Mouse (Mus musculus): Measurements from ENCODE around the gene Cmtm7. TPM values are rescaled to one million over a fixed set of nuclear protein-coding genes. Genes with fewer than 3 reads are reported as not detected.
A peak's percentile ranks its signal among the peaks of the same experiment; 100 is the strongest.

Cmtm7 gene
- polyA plus RNA-seq, 1 experiment, result 38.1 TPM

DNA sequence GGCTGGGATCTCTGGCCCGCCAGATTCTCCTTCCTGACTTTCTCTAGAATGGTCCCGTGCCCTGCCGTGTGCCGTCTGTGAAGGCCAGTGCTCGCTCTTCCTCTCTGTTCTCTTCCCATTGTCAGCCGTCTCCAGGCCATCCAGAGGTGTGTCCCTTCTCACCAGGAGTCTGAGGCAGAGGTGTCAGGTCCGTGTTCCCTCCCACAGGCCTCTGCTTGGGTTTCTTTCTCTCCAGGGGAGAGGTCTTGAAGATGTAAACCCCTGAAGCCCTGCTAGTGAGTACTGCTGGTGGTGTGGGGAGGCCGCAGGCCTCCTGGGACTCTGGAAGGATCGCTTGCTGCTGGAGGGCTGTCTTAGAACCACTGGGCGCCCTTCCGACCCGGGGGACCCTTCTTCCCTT is 34.2 kb downstream of the Cmtm7 start:
- H3K27me3 ChIP-seq (ENCODE audit: control insufficient read depth, insufficient read depth, insufficient read length), result no peaks in the 10 kb centered on the region
- no peak overlapping the region for H3K4me2 ChIP-seq (ENCODE audit: low read depth)
- H3K4me3 ChIP-seq, result no peak overlapping the region
- no peak for TF ChIP-seq SRF (IDR thresholded peaks at IDR 0.05; ENCODE audit: control insufficient read depth, insufficient read length, low read depth)
- TF ChIP-seq REST (IDR thresholded peaks at IDR 0.05; ENCODE audit: insufficient read depth, insufficient read length), result no peak
- TF ChIP-seq MYOG (IDR thresholded peaks at IDR 0.05; ENCODE audit: control insufficient read depth in 1 of 3, insufficient read depth in 1 of 3, insufficient read length in 2 of 3, low read depth in 2 of 3), result no peak
- TF ChIP-seq MYOD1 (IDR thresholded peaks at IDR 0.05; ENCODE audit: control insufficient read depth in 1 of 3, insufficient read length in 2 of 3, low read depth in 2 of 3), result no peak
- TF ChIP-seq TCF3 (IDR thresholded peaks at IDR 0.05; ENCODE audit: insufficient read length, low read depth), result no peak
- no peak for TF ChIP-seq CEBPB (IDR thresholded peaks at IDR 0.05; ENCODE audit: insufficient read depth, poor library complexity, severe bottlenecking)
- no peak for TF ChIP-seq POLR2A (IDR thresholded peaks at IDR 0.05; ENCODE audit: insufficient read length, low read depth)
- no peak for TF ChIP-seq MAX (IDR thresholded peaks at IDR 0.05; ENCODE audit: low read depth)
- no peak for TF ChIP-seq USF1 (IDR thresholded peaks at IDR 0.05; ENCODE audit: low read depth)
- no peak for TF ChIP-seq E2F4 (IDR thresholded peaks at IDR 0.05; ENCODE audit: insufficient read depth)
- no peak for TF ChIP-seq TCF12 (IDR thresholded peaks at IDR 0.05; ENCODE audit: insufficient read depth, poor library complexity, severe bottlenecking)
- TF ChIP-seq POLR2AphosphoS2 (IDR thresholded peaks at IDR 0.05; ENCODE audit: insufficient read length, low read depth), result no peak
- H3ac ChIP-seq (ENCODE audit: control insufficient read depth, insufficient read length), result no peak overlapping the region
- no peaks in the 10 kb centered on the region for H3K79me2 ChIP-seq (ENCODE audit: control insufficient read depth, insufficient read depth)
- H3K36me3 ChIP-seq (ENCODE audit: control insufficient read depth, insufficient read depth), result peaks cover 6% of the 10 kb centered on the region

DNA sequence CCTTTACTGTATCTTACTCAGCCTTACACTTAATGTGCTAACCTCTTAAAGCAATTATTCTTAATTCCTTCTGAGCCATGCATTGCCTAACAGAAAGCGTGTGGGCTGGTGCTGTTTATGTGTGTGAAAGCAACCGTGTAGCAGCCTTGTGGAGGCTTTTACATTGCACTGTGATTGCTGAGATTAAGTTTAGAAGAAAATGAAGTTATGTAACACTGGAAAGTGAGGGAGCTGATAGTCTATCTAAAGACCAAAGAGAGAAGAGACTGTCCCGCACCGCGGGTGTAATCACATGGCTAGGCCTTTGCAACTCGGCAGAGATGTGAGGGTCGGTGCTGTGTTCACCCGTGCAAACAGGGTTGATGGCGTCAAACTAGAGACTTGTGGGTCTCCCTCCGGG is 34.6 kb downstream of the Cmtm7 start:
- Histone ChIP-seq H3ac (ENCODE audit: control insufficient read depth, insufficient read length) (no peak overlapping the region), H3K79me2 (ENCODE audit: control insufficient read depth, insufficient read depth) (no peaks in the 10 kb centered on the region), H3K36me3 (ENCODE audit: control insufficient read depth, insufficient read depth) (peaks cover 6% of the 10 kb centered on the region), H3K4me3 (no peak overlapping the region), H3K4me2 (ENCODE audit: low read depth) (no peak overlapping the region), H3K27me3 (ENCODE audit: control insufficient read depth, insufficient read depth, insufficient read length) (no peaks in the 10 kb centered on the region)
- no peak for TF ChIP-seq MYOD1 (IDR thresholded peaks at IDR 0.05; ENCODE audit: control insufficient read depth in 1 of 3, insufficient read length in 2 of 3, low read depth in 2 of 3)
- TF ChIP-seq REST (IDR thresholded peaks at IDR 0.05; ENCODE audit: insufficient read depth, insufficient read length), result no peak
- TF ChIP-seq TCF12 (IDR thresholded peaks at IDR 0.05; ENCODE audit: insufficient read depth, poor library complexity, severe bottlenecking), result no peak

DNA sequence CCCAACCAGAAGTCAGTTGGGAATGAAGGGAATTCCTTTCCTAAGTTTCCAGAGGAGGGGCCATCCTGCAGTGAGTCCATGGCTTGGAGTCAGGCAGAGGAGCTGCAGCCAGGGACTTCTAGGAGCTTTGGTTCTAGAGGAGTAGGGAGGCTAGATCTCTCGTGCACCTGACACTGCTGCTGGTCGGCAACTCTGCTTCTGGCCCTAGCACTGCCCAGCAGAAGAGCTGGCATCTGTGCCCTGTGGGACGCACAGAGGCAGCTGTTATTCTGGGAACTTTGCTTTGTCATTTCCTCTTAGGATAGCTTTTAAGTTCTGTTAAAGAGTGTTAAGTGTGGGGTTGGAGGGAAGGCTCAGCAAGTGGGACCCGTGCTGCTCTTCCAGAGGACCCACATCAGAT is 36.0 kb downstream of the Cmtm7 start:
- no peak overlapping the region for H3K4me3 ChIP-seq
- H3K36me3 ChIP-seq (ENCODE audit: control insufficient read depth, insufficient read depth), result peaks cover 6% of the 10 kb centered on the region
- TF ChIP-seq MYOG (IDR thresholded peaks at IDR 0.05; ENCODE audit: control insufficient read depth in 1 of 3, insufficient read depth in 1 of 3, insufficient read length in 2 of 3, low read depth in 2 of 3) (peak in 2 of 3 experiments; percentile 16 to 62), MAX (IDR thresholded peaks at IDR 0.05; ENCODE audit: low read depth) (no peak), SRF (IDR thresholded peaks at IDR 0.05; ENCODE audit: control insufficient read depth, insufficient read length, low read depth) (no peak), POLR2AphosphoS2 (IDR thresholded peaks at IDR 0.05; ENCODE audit: insufficient read length, low read depth) (no peak), MYOD1 (IDR thresholded peaks at IDR 0.05; ENCODE audit: control insufficient read depth in 1 of 3, insufficient read length in 2 of 3, low read depth in 2 of 3) (peak in 2 of 3 experiments; percentile 7 to 68), CEBPB (IDR thresholded peaks at IDR 0.05; ENCODE audit: insufficient read depth, poor library complexity, severe bottlenecking) (no peak)
- H3K79me2 ChIP-seq (ENCODE audit: control insufficient read depth, insufficient read depth), result no peaks in the 10 kb centered on the region
- no peak overlapping the region for H3ac ChIP-seq (ENCODE audit: control insufficient read depth, insufficient read length)
- no peaks in the 10 kb centered on the region for H3K27me3 ChIP-seq (ENCODE audit: control insufficient read depth, insufficient read depth, insufficient read length)
- no peak overlapping the region for H3K4me2 ChIP-seq (ENCODE audit: low read depth)

DNA sequence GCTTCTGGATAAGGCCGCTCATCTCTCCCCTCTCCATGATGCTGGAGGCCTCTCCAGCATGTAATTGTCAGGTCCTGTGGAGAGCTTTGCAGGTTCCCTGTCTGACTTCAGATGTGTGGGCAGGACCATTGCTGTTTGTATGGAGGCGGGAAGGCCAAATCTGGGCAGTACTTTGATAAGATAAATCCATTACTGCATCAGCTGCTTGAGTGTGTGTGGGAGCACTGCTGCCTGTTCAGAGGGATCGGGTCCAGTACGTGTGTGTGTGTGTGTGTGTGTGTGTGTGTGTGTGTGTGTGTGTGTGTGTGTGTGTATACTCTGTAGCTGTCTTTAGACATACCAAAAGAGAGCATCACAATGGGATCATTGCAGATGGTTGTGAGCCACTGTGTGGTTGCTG is 36.5 kb downstream of the Cmtm7 start:
- H3K36me3 ChIP-seq (ENCODE audit: control insufficient read depth, insufficient read depth), result peaks cover 6% of the 10 kb centered on the region
- TF ChIP-seq MYOG (IDR thresholded peaks at IDR 0.05; ENCODE audit: control insufficient read depth in 1 of 3, insufficient read depth in 1 of 3, insufficient read length in 2 of 3, low read depth in 2 of 3), result no peak
- TF ChIP-seq MYOD1 (IDR thresholded peaks at IDR 0.05; ENCODE audit: control insufficient read depth in 1 of 3, insufficient read length in 2 of 3, low read depth in 2 of 3), result no peak
- no peak for TF ChIP-seq MAX (IDR thresholded peaks at IDR 0.05; ENCODE audit: low read depth)
- TF ChIP-seq TCF3 (IDR thresholded peaks at IDR 0.05; ENCODE audit: insufficient read length, low read depth), result no peak
- TF ChIP-seq REST (IDR thresholded peaks at IDR 0.05; ENCODE audit: insufficient read depth, insufficient read length), result no peak
- no peak for TF ChIP-seq USF1 (IDR thresholded peaks at IDR 0.05; ENCODE audit: low read depth)
- no peak for TF ChIP-seq CEBPB (IDR thresholded peaks at IDR 0.05; ENCODE audit: insufficient read depth, poor library complexity, severe bottlenecking)
- no peak for TF ChIP-seq E2F4 (IDR thresholded peaks at IDR 0.05; ENCODE audit: insufficient read depth)
- no peak for TF ChIP-seq TCF12 (IDR thresholded peaks at IDR 0.05; ENCODE audit: insufficient read depth, poor library complexity, severe bottlenecking)
- no peak for TF ChIP-seq POLR2A (IDR thresholded peaks at IDR 0.05; ENCODE audit: insufficient read length, low read depth)
- TF ChIP-seq SRF (IDR thresholded peaks at IDR 0.05; ENCODE audit: control insufficient read depth, insufficient read length, low read depth), result no peak
- TF ChIP-seq POLR2AphosphoS2 (IDR thresholded peaks at IDR 0.05; ENCODE audit: insufficient read length, low read depth), result no peak
- H3K27me3 ChIP-seq (ENCODE audit: control insufficient read depth, insufficient read depth, insufficient read length), result no peaks in the 10 kb centered on the region

DNA sequence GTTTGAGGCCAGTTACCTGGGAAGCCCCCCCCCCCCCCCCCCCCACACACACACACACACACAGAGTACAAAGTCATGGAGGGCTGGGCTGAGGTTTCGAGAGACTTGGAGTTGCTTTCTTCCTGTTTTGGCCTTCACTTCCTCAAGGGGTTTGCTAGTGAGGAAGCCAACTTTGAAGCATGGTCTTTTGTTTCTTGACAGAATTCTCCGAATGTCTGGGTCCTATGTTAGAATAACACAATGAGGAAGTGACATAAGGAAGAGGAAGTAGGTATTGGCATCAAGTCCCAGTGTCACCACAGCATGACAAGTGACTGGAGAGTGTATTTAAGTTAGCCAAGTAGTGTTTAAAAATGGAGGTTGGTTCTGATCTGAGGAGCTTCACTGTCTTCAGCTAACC is 38.9 kb downstream of the Cmtm7 start:
- Histone ChIP-seq H3K27me3 (ENCODE audit: control insufficient read depth, insufficient read depth, insufficient read length) (no peaks in the 10 kb centered on the region), H3K4me2 (ENCODE audit: low read depth) (no peak overlapping the region), H3K36me3 (ENCODE audit: control insufficient read depth, insufficient read depth) (peaks cover 3% of the 10 kb centered on the region), H3K4me3 (no peak overlapping the region), H3ac (ENCODE audit: control insufficient read depth, insufficient read length) (no peak overlapping the region), H3K79me2 (ENCODE audit: control insufficient read depth, insufficient read depth) (no peaks in the 10 kb centered on the region)
- TF ChIP-seq MAX (IDR thresholded peaks at IDR 0.05; ENCODE audit: low read depth), result no peak

More for the DNA sequence above, 36.5 kb downstream of the Cmtm7 start:
- H3K4me3 ChIP-seq, result no peak overlapping the region
- H3ac ChIP-seq (ENCODE audit: control insufficient read depth, insufficient read length), result no peak overlapping the region
- H3K79me2 ChIP-seq (ENCODE audit: control insufficient read depth, insufficient read depth), result no peaks in the 10 kb centered on the region
- H3K4me2 ChIP-seq (ENCODE audit: low read depth), result no peak overlapping the region

All from myocyte (in vitro differentiated cells).